Mouse (Mus musculus) CD4-positive, CD25-positive, alpha-beta regulatory T cell (primary cell): ENCODE measurements around the gene Tfg. TPM values are rescaled to one million over a fixed set of nuclear protein-coding genes. Genes with fewer than 3 reads are reported as not detected.

Experiments
- polyA plus RNA-seq: library from polyadenylated mRNA; unstranded; fragments of 100-300 nt; shearing (Covaris generic); gene quantifications from one replicate; pipeline ENCODE4 v1.2.1, GENCODE M21; 2017

Tfg gene
- polyA plus RNA-seq: 67.1 TPM

GRCm38 (mm10) chr16:56717224-56718200 is at the start of gene Tfg:
Tfg (minus strand) TSS chr16:56717450.

Other genes starting within 250 kb of the Tfg start
- 0.11 TPM for gene Abi3bp, start 239.6 kb downstream of the Tfg start, polyA plus RNA-seq
- not detected for gene Adgrg7, start 78.4 kb upstream of the Tfg start, polyA plus RNA-seq
- not detected for gene Tmem45a, start 168.7 kb upstream of the Tfg start, polyA plus RNA-seq
- not detected for gene Lnp1, start 210.6 kb upstream of the Tfg start, polyA plus RNA-seq